Mouse (Mus musculus): ENCODE measurements around the gene Pdcd1lg2. TPM values are rescaled to one million over a fixed set of nuclear protein-coding genes. Genes with fewer than 3 reads are reported as not detected.
A peak's percentile ranks its signal among the peaks of the same experiment; 100 is the strongest.

The Pdcd1lg2 gene
- total RNA-seq, 1 experiment from 2014 or later, result 3.8 TPM

DNA sequence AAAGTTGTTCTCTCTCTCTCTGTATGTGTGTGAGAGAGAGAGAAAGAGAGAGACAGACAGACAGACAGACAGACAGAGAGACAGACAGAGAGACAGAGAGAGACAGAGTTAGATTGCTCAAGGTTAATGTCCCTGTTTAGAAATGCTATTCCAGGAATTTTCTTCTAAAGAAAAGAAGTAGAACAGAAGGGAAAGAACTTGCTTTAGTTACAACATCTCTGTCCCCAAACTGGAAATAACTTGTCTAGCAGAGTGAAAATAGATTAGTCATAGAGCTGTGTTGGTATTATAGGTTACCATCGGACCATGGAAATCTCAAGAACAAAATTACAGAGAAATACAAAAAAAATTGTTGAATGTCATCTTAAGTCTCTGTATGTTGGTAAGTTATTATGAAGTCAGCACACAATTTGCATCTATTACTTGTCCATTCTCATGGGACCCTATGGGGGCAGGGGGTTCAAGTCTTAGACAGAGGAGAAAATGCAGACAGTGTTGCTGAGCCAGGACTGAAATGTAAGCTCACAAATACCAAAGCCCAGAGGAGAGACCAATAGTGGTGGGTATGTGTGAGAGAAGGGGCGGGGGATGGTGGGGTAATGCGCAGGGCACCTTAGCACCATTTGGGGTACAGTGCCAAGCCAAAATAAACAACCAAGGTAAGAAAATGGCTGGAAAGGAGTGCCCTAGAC is 74.7 kb downstream of the Pdcd1lg2 start:
- no peak for ATAC-seq (replicated peaks; ENCODE audit: insufficient number of reproducible peaks, low FRiP score, low TSS enrichment, poor library complexity, severe bottlenecking)

DNA sequence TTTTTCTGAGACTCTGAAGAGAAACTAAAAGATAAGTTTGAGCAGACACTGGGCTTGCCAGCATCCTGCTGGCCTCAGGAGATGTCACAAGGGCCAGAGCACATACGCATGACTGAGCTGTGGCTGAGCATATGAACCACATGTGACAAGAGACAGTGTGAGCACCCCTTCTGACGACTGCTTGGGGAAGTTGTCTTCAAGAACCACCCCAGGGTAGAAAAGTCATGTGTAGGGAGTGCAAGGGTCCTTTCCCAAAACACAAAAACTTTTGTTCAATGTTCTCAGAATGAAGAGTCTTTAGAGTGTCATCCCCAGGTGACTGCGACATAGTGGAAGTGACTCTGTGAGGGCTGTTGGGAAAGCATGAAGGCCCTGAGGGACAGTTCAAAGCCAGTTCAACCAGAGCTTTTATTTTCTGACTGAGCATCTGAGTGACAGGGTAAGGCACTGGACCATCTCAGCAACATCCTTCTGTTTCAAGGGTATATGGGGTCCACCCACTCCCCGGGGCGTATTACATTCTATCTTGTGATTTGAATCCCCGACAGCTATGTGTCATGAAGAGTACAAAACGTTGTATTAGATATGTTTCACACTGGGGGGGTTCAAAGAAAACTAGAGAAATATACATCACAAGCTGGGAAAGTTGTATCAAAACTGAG is 76.0 kb downstream of the Pdcd1lg2 start:
- peak; percentile 87 for ATAC-seq (replicated peaks; ENCODE audit: insufficient number of reproducible peaks, low FRiP score, low TSS enrichment, poor library complexity, severe bottlenecking)

DNA sequence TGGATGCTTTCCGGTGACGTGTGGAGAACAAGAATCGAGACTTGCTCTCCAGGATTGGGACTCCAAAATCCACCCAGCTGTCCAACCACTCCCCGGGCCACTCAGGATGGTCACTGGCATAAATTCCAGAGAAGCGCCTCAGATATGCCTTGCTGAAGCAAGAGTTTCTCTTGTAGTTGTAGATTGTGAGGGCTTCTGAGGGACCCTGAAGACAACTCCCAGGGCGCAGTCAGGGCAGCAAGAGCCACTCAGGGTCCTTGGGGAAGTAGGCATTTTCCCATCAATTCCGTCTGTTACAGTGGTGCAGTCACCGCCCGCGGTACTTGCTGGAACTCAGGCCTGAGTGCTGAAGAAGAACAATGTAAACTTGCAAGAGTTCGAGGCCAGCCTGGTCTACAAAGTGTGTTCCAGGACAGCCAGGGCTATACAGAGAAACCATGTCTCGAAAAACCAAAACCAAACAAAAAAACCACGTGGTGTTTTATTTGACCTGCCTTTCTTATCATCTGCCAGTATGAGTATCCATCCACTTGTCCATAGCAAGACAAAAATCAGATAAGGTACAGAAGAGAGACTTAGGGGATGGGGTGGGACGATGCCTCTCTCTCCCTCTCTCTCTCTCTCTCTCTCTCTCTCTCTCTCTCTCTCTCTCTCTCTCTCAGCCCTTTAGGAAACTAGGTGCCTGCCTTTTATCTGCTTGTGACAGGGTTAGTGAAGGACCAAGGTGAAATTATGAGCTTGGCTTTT is 76.8 kb downstream of the Pdcd1lg2 start:
- no peak for ATAC-seq (replicated peaks; ENCODE audit: insufficient number of reproducible peaks, low FRiP score, low TSS enrichment, poor library complexity, severe bottlenecking)

DNA sequence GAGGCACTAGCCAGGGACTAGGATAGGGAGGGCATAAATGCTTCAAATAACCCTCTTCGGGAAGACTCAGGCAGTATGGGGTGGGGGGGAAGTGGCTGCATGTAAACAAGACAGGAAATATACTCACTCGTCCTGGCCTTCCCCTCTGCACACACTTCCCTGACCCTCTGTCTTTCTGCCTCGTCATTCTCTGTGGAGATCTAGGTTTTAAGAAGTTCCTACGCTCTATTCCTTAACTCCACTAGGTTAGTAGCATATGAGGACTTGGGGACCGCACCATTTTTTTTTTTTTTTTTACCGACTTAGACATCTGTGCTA is 77.3 kb downstream of the Pdcd1lg2 start:
- ATAC-seq (replicated peaks; ENCODE audit: insufficient number of reproducible peaks, low FRiP score, low TSS enrichment, poor library complexity, severe bottlenecking), result peak; percentile 31; the same call in 1 of the 2 replicates

- 0 out of 2 replicates have a peak, but pooled peaks have one; percentile 4 for ATAC-seq (replicated peaks; ENCODE audit: insufficient number of reproducible peaks, low FRiP score, low TSS enrichment, poor library complexity, severe bottlenecking)
Measured at GRCm38 (mm10) chr19:29488420-29488819, 77.7 kb downstream of the Pdcd1lg2 start.

DNA sequence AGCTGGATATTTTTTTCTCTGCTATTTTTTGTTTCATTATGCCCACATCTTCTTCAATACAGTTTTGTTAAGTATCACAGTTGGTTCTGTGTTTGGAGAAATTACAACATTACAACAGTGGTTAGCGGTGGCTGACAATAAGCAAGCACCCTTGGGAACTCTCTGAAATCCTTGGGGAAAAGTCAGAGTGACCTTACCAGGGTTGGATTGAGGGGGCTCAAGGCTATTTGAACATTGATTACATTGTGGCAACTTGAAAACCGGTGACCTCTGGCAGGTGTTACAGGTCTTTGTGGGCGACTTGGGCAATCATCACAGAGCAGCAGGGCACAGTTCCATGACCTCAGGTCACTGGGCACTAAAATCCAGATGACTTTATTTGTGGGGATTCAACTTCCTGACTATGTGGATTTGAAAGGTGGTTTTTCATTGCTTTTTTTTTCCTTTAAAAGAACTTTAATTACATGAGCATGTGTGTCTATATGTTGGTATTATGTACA is 79.1 kb downstream of the Pdcd1lg2 start:
- ATAC-seq (replicated peaks; ENCODE audit: insufficient number of reproducible peaks, low FRiP score, low TSS enrichment, poor library complexity, severe bottlenecking), result no peak

DNA sequence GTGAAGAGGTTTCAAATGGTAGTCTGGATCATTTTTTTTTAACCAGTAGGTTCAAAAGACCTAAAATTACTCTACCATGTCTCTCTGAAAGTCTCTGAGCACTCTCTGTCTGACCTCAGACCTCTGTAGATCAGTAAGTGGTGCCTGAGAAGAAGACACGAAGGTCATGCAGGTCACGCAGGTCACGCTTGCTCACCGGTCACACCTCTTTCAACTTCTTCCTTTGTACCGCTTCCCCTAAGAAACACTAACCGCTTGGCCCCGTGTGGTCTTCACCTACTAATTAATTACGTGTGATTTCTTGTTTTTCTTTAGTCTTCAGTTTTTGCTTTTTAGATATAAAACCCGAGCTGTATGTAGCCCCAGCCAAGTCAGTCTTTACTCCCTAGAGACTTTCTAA is 80.7 kb downstream of the Pdcd1lg2 start:
- no peak for ATAC-seq (replicated peaks; ENCODE audit: insufficient number of reproducible peaks, low FRiP score, low TSS enrichment, poor library complexity, severe bottlenecking)

GRCm38 (mm10) chr19:29494454-29494853 is 83.7 kb downstream of the Pdcd1lg2 start:
- no peak for ATAC-seq (replicated peaks; ENCODE audit: insufficient number of reproducible peaks, low FRiP score, low TSS enrichment, poor library complexity, severe bottlenecking)

- ATAC-seq (replicated peaks; ENCODE audit: insufficient number of reproducible peaks, low FRiP score, low TSS enrichment, poor library complexity, severe bottlenecking), result peak; percentile 45
Measured at GRCm38 (mm10) chr19:29496001-29496597, 85.4 kb downstream of the Pdcd1lg2 start.

- ATAC-seq (replicated peaks; ENCODE audit: insufficient number of reproducible peaks, low FRiP score, low TSS enrichment, poor library complexity, severe bottlenecking), result no peak
Measured at GRCm38 (mm10) chr19:29496786-29497557, 86.3 kb downstream of the Pdcd1lg2 start.

- no peak for ATAC-seq (replicated peaks; ENCODE audit: insufficient number of reproducible peaks, low FRiP score, low TSS enrichment, poor library complexity, severe bottlenecking)
Measured at GRCm38 (mm10) chr19:29497874-29498273, 87.2 kb downstream of the Pdcd1lg2 start.

DNA sequence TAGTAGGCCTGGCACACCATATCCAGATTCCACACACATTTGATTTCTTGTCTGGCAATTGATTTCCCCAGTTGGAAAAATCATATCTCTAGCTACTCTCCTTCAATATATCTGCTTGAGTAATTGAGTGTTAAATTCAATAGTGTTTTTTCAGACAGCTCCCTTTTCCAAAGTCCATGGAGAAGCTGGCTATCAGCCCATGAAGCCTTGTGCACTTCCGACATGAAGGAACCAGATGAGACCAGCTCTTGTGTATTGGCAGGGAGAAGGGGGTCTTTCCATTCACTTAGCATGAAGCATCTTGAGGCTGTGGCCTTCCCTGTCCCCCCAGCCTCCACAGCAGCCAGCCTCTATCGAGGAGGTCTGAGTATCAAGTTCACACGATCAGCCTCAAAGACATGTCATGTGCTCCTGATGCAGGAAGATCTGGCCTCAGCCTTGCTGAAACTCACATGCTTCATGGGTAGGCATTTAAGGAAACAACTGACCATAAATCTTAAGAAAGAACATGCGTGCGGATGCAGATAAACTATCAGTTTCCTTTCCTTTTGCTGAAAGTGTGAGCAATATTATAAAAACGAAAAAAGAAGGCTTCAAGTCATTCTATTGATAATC is 88.2 kb downstream of the Pdcd1lg2 start:
- no peak for ATAC-seq (replicated peaks; ENCODE audit: insufficient number of reproducible peaks, low FRiP score, low TSS enrichment, poor library complexity, severe bottlenecking)

DNA sequence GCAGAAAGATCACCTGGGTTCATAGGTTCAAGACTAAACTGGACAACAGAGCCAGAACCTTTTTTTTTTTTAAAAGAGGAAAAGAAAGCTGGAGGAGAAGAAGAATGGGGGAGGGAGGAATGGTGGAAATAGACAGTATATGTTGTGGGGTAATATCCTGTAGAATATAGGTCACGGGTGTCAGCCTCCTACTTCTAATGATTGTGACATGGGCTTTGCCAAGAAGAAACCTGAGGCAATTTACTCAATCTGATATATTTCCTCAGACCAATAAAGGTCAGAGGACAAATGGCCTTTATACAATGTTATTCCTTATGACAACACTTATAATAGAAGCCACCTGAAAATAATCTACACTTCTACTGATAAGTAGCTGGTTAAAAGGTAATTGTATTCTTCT is 89.6 kb downstream of the Pdcd1lg2 start:
- peak; percentile 25; the same call in 1 of the 2 replicates for ATAC-seq (replicated peaks; ENCODE audit: insufficient number of reproducible peaks, low FRiP score, low TSS enrichment, poor library complexity, severe bottlenecking)

DNA sequence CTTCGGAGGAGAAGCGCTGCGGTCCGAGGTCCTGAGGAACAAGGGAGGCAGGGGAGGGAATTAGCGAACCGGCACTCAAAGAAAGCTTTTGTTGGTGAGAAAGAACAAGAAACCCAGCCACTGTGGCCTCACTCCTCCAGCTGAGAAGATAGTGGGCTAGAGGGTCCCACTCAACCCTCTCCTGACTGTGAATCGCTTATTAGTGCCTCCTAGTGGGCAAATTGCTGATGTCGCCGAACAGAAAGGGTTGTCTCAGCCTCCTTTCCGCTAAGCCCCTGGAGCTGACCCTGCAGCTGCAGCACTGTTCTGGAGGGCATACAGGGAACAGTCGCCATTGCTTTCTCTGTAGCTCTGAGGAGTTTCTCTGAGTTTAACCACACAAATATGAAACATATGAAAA is 90.4 kb downstream of the Pdcd1lg2 start:
- ATAC-seq (replicated peaks; ENCODE audit: insufficient number of reproducible peaks, low FRiP score, low TSS enrichment, poor library complexity, severe bottlenecking), result peak; percentile 15; the same call in 1 of the 2 replicates

DNA sequence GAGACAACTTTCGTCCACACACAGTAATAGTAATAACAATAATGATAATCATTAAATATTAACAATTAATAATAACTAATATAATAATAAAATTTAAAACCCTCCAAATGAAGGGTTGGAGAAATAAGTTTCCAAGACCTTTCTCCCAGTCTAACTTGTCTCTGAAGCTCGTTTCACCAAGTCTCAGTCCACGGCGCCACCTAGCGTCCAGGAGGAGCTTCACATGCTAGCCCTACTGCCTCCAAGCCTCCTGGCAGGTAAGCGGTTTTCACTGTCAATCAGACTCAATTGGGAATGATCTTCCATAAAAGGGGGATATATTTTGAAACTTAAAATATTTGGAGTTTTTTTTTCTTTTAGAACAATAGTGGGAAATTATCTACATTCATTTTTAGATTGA is 90.8 kb downstream of the Pdcd1lg2 start:
- ATAC-seq (replicated peaks; ENCODE audit: insufficient number of reproducible peaks, low FRiP score, low TSS enrichment, poor library complexity, severe bottlenecking), result peak; percentile 57

- ATAC-seq (replicated peaks; ENCODE audit: insufficient number of reproducible peaks, low FRiP score, low TSS enrichment, poor library complexity, severe bottlenecking), result no peak
Measured at GRCm38 (mm10) chr19:29504131-29504530, 93.4 kb downstream of the Pdcd1lg2 start.

DNA sequence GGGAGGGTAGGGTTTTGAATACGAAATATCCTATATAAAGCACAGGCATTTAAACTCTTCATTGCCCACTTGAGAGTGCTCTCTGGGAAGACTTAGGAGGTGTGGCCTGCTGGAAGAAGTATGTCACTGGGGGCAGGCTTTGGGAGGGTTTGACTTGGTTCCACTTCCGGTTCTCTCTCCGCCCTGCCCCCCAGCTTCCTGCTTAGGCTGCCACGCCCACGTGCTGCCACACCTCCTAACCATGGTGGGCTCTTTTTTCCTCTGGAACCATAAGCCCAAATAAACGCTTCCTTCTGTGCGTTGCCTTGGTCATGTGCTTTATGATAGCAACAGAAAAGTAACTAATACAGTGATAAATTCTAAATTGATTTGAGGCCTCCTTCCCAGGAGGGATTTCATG is 94.9 kb downstream of the Pdcd1lg2 start:
- ATAC-seq (replicated peaks; ENCODE audit: insufficient number of reproducible peaks, low FRiP score, low TSS enrichment, poor library complexity, severe bottlenecking), result no peak

DNA sequence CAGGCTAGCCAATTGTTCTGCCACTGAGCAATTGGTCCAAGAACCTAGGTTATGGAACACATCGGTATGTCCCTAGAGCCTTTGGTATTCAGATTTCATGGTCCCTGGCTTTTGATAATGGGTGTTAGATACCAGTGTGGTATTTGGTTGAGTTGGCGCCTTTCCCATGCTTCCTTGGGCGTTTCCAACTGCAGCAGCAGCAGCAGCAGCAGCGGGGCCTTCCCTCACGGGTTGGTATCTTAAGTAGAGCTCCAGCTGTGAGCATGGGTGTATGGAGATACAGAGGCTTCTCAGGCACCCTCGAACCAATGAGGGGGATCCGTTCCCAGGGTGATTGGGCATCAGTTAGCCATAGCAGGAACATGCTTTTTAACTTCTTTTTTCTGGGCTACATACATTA is 97.5 kb downstream of the Pdcd1lg2 start:
- no peak for ATAC-seq (replicated peaks; ENCODE audit: insufficient number of reproducible peaks, low FRiP score, low TSS enrichment, poor library complexity, severe bottlenecking)

Data from monocyte, adult 5-6 weeks (primary cell).